Mouse (Mus musculus) midbrain, embryonic 10.5 days (tissue): ENCODE measurements around the gene Enpp4. TPM values are rescaled to one million over a fixed set of nuclear protein-coding genes. Genes with fewer than 3 reads are reported as not detected.

ENCODE experiments used
- DNase-seq: peaks from one replicate; pipeline ENCODE4 v3.0.0-alpha.2; 2017; ENCODE audit warnings: low spot score
- H3K27ac ChIP-seq: fragments of 300-500 bp; sonication (generic); replicated peaks from 2 replicates; pipeline ENCODE4 v1.5.1; 2016; ENCODE audit warnings: mild to moderate bottlenecking
- H3K27me3 ChIP-seq: fragments of 300-500 bp; sonication (generic); 2 replicates; pipeline ENCODE4 v1.6.1; 2016; ENCODE audit warnings: low read depth, mild to moderate bottlenecking; ENCODE audit not compliant: poor library complexity, severe bottlenecking
- H3K36me3 ChIP-seq: fragments of 300-500 bp; sonication (generic); 2 replicates; pipeline ENCODE4 v1.6.1; 2016; ENCODE audit warnings: mild to moderate bottlenecking, moderate library complexity
- H3K4me1 ChIP-seq: fragments of 300-500 bp; sonication (generic); 2 replicates; pipeline ENCODE4 v1.6.1; 2016
- H3K4me3 ChIP-seq: fragments of 300-500 bp; sonication (generic); 2 replicates; pipeline ENCODE4 v1.5.1; 2016; ENCODE audit warnings: mild to moderate bottlenecking, moderate library complexity
- H3K9me3 ChIP-seq: fragments of 300-500 bp; sonication (generic); replicated peaks from 2 replicates; pipeline ENCODE4 v1.6.1; 2016; ENCODE audit warnings: mild to moderate bottlenecking
- WGBS: fragments of 180-500 bp; shearing (Covaris S2); methylation state at CpG from one replicate; pipeline ENCODE4 v1.1.7; 2016; 5-methylcytosine and 5-hydroxymethylcytosine counted together
- polyA plus RNA-seq: library from polyadenylated mRNA; unstranded; fragments of >200 nt; fragmentation: Nextera tagmentation; extraction: Ambion mirVana; gene quantifications from 2 replicates; pipeline ENCODE4 v1.2.1, GENCODE M21; 2016

Enpp4 gene
- polyA plus RNA-seq, 1 experiment from 2014 or later: 2.4 TPM

GRCm38 (mm10) chr17:44078631-44079350 is 26.8 kb downstream of the Enpp4 start, which contains the start of gene Enpp5:
Gene Enpp5 (plus strand): TSS chr17:44078813.
- H3K4me1 ChIP-seq: peaks cover 15% of the 10 kb centered on the region
- no peaks in the 10 kb centered on the region for H3K9me3 ChIP-seq
- peak; percentile 75 for DNase-seq
- peak within 1 kb of the TSS; percentile 78 for H3K27ac ChIP-seq
- under 1% methylated on average over 31 of the region's 31 CpGs for WGBS
- H3K36me3 ChIP-seq: no peaks in the 10 kb centered on the region; the same call in 1 of the 2 replicates
- H3K4me3 ChIP-seq: peak within 1 kb of the TSS; percentile 75
- H3K27me3 ChIP-seq: 0 out of 2 replicates have a peak, but pooled peaks cover 12% of the 10 kb centered on the region

- DNase-seq: no peak
- H3K9me3 ChIP-seq: no peaks in the 10 kb centered on the region
- H3K4me3 ChIP-seq: no peak overlapping the region
- H3K27me3 ChIP-seq: 0 out of 2 replicates have a peak, but pooled peaks cover 12% of the 10 kb centered on the region
- H3K36me3 ChIP-seq: no peaks in the 10 kb centered on the region; the same call in 1 of the 2 replicates
- 74% methylated on average over 2 of the region's 2 CpGs for WGBS
- no peak overlapping the region for H3K27ac ChIP-seq
- H3K4me1 ChIP-seq: peaks cover 15% of the 10 kb centered on the region
Observed at GRCm38 (mm10) chr17:44077843-44078160, 27.8 kb downstream of the Enpp4 start.

GRCm38 (mm10) chr17:44077146-44077842 is 28.3 kb downstream of the Enpp4 start:
- Histone ChIP-seq H3K27me3 (0 out of 2 replicates have a peak, but pooled peaks cover 12% of the 10 kb centered on the region), H3K4me3 (no peak overlapping the region), H3K36me3 (no peaks in the 10 kb centered on the region; the same call in 1 of the 2 replicates), H3K4me1 (peaks cover 15% of the 10 kb centered on the region), H3K9me3 (no peaks in the 10 kb centered on the region), H3K27ac (no peak overlapping the region)
- DNase-seq: no peak
- WGBS: 87% methylated on average over 12 of the region's 12 CpGs

- 58% methylated on average over 6 of the region's 6 CpGs for WGBS
- DNase-seq: no peak
- no peaks in the 10 kb centered on the region for H3K9me3 ChIP-seq
Observed at GRCm38 (mm10) chr17:44076051-44076680, 29.4 kb downstream of the Enpp4 start.

GRCm38 (mm10) chr17:44075601-44076000 is 30.0 kb downstream of the Enpp4 start:
- H3K27me3 ChIP-seq: 0 out of 2 replicates have a peak, but pooled peaks cover 12% of the 10 kb centered on the region
- DNase-seq: no peak
- no peaks in the 10 kb centered on the region for H3K9me3 ChIP-seq
- H3K36me3 ChIP-seq: no peaks in the 10 kb centered on the region
- peaks cover 15% of the 10 kb centered on the region for H3K4me1 ChIP-seq
- 84% methylated on average over 3 of the region's 3 CpGs for WGBS
- H3K4me3 ChIP-seq: no peak overlapping the region
- H3K27ac ChIP-seq: no peak overlapping the region

More at GRCm38 (mm10) chr17:44076051-44076680, 29.4 kb downstream of the Enpp4 start:
- H3K4me1 ChIP-seq: peaks cover 15% of the 10 kb centered on the region
- H3K27me3 ChIP-seq: 0 out of 2 replicates have a peak, but pooled peaks cover 12% of the 10 kb centered on the region
- no peaks in the 10 kb centered on the region for H3K36me3 ChIP-seq
- no peak overlapping the region for H3K27ac ChIP-seq
- H3K4me3 ChIP-seq: no peak overlapping the region

- H3K36me3 ChIP-seq: no peaks in the 10 kb centered on the region
Observed at GRCm38 (mm10) chr17:44071680-44072079, 33.9 kb downstream of the Enpp4 start.

GRCm38 (mm10) chr17:44068876-44069275 is 36.7 kb downstream of the Enpp4 start:
- H3K27me3 ChIP-seq: no peaks in the 10 kb centered on the region
- no peak for DNase-seq
- 85% methylated on average over 6 of the region's 6 CpGs for WGBS
- no peak overlapping the region for H3K4me3 ChIP-seq
- H3K9me3 ChIP-seq: no peaks in the 10 kb centered on the region
- no peaks in the 10 kb centered on the region for H3K36me3 ChIP-seq
- H3K4me1 ChIP-seq: no peaks in the 10 kb centered on the region
- H3K27ac ChIP-seq: no peak overlapping the region

More at GRCm38 (mm10) chr17:44071680-44072079, 33.9 kb downstream of the Enpp4 start:
- H3K4me1 ChIP-seq: no peaks in the 10 kb centered on the region
- H3K27ac ChIP-seq: no peak overlapping the region
- no peak for DNase-seq
- H3K9me3 ChIP-seq: no peaks in the 10 kb centered on the region
- H3K27me3 ChIP-seq: no peaks in the 10 kb centered on the region
- H3K4me3 ChIP-seq: no peak overlapping the region

- H3K27me3 ChIP-seq: no peaks in the 10 kb centered on the region
- no peak overlapping the region for H3K27ac ChIP-seq
- no peaks in the 10 kb centered on the region for H3K9me3 ChIP-seq
- no peak for DNase-seq
- H3K36me3 ChIP-seq: no peaks in the 10 kb centered on the region
- H3K4me3 ChIP-seq: no peak overlapping the region
- WGBS: 86% methylated on average over 5 of the region's 5 CpGs
- no peaks in the 10 kb centered on the region for H3K4me1 ChIP-seq
Observed at GRCm38 (mm10) chr17:44061289-44061890, 44.2 kb downstream of the Enpp4 start.

GRCm38 (mm10) chr17:44060781-44061180 is 44.8 kb downstream of the Enpp4 start:
- Histone ChIP-seq H3K9me3 (no peaks in the 10 kb centered on the region), H3K4me3 (no peak overlapping the region), H3K27me3 (no peaks in the 10 kb centered on the region), H3K27ac (no peak overlapping the region), H3K36me3 (no peaks in the 10 kb centered on the region), H3K4me1 (no peaks in the 10 kb centered on the region)
- WGBS: 87% methylated on average over 1 of the region's 1 CpGs
- DNase-seq: no peak

- H3K27ac ChIP-seq: no peak overlapping the region
- no peak overlapping the region for H3K4me3 ChIP-seq
- no peaks in the 10 kb centered on the region for H3K9me3 ChIP-seq
- H3K4me1 ChIP-seq: no peaks in the 10 kb centered on the region
- no peaks in the 10 kb centered on the region for H3K36me3 ChIP-seq
- DNase-seq: no peak
- no peaks in the 10 kb centered on the region for H3K27me3 ChIP-seq
Observed at GRCm38 (mm10) chr17:44058145-44058544, 47.5 kb downstream of the Enpp4 start.

- no peaks in the 10 kb centered on the region for H3K36me3 ChIP-seq
- H3K27me3 ChIP-seq: no peaks in the 10 kb centered on the region
- H3K4me3 ChIP-seq: no peak overlapping the region
- H3K9me3 ChIP-seq: no peaks in the 10 kb centered on the region
- no peaks in the 10 kb centered on the region for H3K4me1 ChIP-seq
- no peak for DNase-seq
- WGBS: 84% methylated on average over 1 of the region's 1 CpGs
- no peak overlapping the region for H3K27ac ChIP-seq
Observed at GRCm38 (mm10) chr17:44057123-44057522, 48.5 kb downstream of the Enpp4 start.

- Histone ChIP-seq H3K36me3 (no peaks in the 10 kb centered on the region), H3K4me1 (no peaks in the 10 kb centered on the region), H3K27me3 (no peaks in the 10 kb centered on the region), H3K4me3 (no peak overlapping the region), H3K27ac (no peak overlapping the region), H3K9me3 (no peaks in the 10 kb centered on the region)
- 84% methylated on average over 4 of the region's 4 CpGs for WGBS
- no peak for DNase-seq
Observed at GRCm38 (mm10) chr17:44053427-44053826, 52.2 kb downstream of the Enpp4 start.
